Mouse (Mus musculus) right cerebral cortex, postnatal 10 days (tissue): Measurements from ENCODE around the gene Trim11.
A peak's percentile ranks its signal among the peaks of the same experiment; 100 is the strongest.
"Not testable (repeated sequence)": the region's sequence is repeated elsewhere in the genome, so short reads cannot be mapped to it uniquely, and the experiment has no call there.

Source experiments
- DNase-seq, 2 experiments: peaks; one replicate each; pipeline ENCODE4 v3.0.0; 2021; ENCODE audit warnings: low spot score in 2 of 2

Trim11 gene

DNA sequence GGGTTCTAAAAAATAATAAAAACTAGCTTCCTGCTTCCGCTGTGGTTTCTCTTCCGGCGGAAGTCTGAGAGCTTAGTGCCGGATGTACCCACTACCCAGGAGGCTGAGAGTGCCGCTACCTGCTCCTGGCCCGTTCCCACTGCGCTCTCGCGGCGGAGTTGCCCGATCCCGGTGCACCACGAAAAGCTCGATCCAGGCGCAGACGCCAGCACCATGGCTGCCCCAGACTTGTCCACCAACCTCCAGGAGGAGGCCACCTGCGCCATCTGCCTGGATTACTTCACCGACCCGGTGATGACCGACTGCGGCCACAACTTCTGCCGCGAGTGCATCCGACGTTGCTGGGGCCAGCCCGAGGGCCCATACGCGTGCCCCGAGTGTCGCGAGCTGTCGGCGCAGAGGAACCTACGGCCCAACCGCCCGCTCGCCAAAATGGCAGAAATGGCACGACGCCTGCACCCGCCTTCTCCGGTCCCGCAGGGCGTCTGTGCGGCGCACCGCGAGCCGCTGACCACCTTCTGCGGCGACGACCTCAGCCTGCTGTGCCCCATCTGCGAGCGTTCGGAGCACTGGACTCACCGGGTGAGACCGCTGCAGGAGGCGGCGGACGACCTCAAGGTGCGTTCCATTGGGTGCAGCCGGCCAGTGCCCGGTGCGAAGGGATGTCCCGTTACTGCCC, at the start of gene Trim11:
TSS of gene Trim11 (plus strand) at position 67 of the 679 bp plus-strand sequence.
- peak; percentile 74 to 77 for DNase-seq

- DNase-seq = no peak
Observed at GRCm38 (mm10) chr11:58929055-58929454, 48.8 kb upstream of the Trim11 start.

DNA sequence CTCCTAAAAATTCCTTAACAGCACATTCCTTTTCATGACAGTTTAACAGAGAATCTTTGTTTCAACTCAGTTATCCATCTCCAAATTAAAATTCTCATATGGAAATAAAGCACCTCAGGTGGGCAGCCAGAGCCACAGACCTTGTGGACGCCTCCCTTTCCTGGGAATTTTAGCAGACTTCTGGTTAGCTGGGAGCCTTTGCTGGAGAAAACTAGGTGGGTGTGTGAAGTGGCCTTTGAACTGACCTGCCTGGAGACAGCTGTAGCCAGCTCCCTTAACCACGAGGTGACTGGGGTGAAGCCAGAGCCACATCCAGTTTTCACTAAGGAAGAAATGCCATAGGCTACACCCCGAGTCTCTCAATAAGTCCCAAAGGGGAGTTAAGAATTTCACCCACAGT, 48.3 kb upstream of the Trim11 start:
- DNase-seq = no peak

DNA sequence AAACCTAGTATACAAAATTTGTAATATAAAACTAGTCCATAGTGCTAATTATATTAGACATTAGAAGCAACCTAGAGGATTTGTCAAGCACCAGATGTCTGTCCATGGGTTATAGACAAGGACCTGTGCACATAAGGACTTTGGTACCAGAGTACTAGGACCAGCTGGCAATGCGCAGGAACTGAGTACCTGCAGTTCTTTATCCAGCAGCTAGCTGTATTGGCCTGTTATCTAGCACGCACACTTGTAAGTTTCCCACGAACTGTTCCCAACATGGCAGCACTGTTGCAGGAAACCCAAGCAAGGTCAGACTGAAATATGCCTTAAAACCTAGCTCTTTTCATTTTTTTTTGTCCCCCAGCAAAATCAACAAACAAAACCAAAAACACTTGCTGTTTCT, 47.6 kb upstream of the Trim11 start:
- no peak for DNase-seq

DNA sequence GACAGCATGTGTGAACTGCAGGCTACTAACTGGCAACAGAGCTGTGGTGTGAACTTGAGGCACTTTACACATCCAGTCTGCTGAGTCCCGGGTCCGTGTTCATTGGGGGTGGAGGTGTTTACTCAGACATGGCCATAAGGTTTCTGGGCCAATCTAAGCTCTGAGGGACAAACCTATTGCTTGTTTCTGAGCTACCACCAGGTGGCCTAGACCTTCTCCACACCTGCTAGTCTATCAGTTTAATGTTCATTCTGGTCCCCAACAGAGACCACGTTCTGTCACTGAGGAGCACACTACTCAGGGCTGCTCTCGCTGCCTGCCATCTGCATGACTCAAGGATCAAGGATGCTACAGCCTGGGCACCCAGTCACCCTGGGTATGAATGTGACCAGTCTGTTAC, 46.3 kb upstream of the Trim11 start:
- no peak for DNase-seq

DNA sequence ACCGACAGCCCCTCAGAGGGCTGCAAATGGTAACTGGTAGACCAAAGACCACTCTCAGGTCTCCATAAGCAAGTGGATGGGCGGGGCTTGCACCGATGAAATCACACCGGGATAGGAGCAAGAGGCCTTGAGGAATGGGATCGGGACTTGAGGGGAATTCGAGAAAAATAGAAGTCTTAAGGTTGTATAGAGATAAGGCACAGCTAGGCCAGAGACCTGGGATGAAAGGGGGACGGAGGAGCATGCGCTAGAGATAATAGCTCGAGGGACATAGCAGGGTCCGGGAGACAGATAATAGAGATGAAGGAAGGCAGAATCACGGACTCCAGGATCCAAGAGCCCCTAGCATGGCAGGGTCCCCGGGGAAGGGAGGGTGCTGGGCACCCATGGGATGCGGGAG, 40.0 kb upstream of the Trim11 start:
- DNase-seq = no peak

GRCm38 (mm10) chr11:58938322-58939087, 39.4 kb upstream of the Trim11 start, which contains the start of gene Rnf187:
TSS of gene Rnf187 (minus strand) at chr11:58938916.
- peak; percentile 95 to 96 for DNase-seq

DNA sequence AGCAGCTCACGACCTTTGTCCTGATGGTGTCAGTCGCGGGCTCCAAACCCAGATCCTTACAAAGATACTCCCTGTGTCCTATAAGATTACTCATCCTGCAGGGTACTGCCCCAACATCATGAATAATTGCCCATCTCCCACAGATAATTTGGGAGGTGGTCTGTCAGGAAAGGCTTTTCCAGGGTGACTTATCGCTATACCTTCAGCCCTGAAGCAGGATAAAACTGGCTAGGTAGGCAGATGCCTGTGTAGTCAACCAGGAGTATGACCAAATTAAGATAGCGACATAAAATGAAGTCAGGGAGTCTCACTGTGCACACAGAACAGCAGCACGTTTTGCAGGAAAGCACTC, 38.8 kb upstream of the Trim11 start:
- DNase-seq = no peak

DNA sequence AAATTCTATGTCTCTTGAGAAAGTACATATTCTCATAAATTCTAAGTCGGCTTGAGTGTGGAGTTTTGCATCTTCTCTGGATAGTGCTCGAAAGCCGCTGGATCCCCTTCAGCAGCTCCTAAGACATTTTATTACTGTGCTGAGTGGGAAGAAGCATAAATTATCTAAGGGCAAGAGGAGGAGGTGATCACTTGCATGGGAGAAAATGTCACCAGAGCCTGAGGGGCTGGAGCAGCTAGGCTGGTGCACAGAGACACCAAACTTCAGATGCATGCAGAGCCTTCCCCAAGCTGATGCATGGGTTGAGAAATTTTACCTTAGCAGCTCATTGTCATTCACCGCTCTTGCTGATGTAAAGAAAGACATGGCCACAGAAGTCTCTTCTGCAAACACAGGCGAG, 33.8 kb upstream of the Trim11 start:
- no peak for DNase-seq

GRCm38 (mm10) chr11:58947306-58947705, 30.6 kb upstream of the Trim11 start:
- no peak for DNase-seq

DNA sequence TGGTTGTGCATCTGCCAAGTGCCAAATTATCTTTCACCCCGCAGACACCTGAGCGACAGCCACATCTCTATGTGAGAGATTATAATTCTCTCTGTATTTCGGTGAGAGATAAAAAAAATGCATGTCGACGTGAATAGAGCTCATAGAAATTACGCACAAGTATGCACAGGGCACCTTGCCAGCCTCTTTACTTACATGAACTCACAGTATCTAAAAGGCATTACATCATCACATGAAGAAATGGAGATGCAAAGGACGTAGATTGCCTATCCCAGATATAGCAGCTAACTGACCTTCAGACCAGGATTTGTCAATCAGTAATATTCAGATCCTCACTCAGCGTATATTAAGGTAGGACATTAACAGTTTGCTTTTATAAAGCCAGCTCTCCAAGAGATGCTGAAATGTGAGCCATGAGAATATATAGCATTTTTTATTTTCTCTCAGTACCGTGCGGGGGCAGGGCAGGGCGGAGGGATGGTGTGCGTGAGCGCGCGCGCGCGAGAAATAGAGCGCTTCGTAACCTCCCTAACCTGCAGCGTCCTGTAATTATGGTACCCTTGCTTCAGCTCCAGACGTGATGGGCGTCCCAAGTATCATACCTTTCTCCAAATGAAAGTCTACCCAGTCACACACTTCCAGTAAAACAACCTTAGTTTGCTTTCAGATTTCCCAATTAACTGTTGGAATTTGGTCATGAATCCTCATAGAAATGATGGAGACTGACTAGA, 29.9 kb upstream of the Trim11 start:
- DNase-seq = peak; percentile 82 to 84

- peak; percentile 85 to 91 for DNase-seq
Observed at GRCm38 (mm10) chr11:58948542-58949479, 29.1 kb upstream of the Trim11 start, which contains the start of gene Hist3h2ba. TSS of gene Hist3h2ba (plus strand) at chr11:58948920.

- peak; percentile 83 to 89 for DNase-seq
Observed at GRCm38 (mm10) chr11:58949480-58950431, 28.1 kb upstream of the Trim11 start.

DNA sequence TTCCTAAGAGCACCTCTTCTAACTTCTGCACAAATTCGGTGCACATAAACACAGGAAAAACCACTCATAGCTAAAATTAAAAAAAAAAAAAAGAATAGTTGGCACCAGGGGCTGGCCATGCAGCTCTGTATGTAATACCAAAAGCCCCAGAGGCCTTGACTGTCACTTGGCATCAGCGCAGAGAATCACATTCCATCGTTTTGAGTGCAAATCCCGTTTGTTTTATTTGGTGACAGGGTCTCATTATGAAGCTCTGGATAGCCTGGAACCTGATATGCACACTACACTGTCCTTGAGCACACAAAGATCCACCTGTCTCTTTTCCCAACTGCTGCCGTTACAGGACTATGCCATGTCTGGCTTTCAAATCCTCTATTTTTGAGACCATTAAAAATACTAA, 26.7 kb upstream of the Trim11 start:
- DNase-seq = no peak

- peak in 1 of 2 experiments; percentile 48 for DNase-seq
Observed at GRCm38 (mm10) chr11:58953351-58954169, 24.3 kb upstream of the Trim11 start.

GRCm38 (mm10) chr11:58954170-58954419, 23.8 kb upstream of the Trim11 start:
- not testable (repeated sequence) for DNase-seq

DNA sequence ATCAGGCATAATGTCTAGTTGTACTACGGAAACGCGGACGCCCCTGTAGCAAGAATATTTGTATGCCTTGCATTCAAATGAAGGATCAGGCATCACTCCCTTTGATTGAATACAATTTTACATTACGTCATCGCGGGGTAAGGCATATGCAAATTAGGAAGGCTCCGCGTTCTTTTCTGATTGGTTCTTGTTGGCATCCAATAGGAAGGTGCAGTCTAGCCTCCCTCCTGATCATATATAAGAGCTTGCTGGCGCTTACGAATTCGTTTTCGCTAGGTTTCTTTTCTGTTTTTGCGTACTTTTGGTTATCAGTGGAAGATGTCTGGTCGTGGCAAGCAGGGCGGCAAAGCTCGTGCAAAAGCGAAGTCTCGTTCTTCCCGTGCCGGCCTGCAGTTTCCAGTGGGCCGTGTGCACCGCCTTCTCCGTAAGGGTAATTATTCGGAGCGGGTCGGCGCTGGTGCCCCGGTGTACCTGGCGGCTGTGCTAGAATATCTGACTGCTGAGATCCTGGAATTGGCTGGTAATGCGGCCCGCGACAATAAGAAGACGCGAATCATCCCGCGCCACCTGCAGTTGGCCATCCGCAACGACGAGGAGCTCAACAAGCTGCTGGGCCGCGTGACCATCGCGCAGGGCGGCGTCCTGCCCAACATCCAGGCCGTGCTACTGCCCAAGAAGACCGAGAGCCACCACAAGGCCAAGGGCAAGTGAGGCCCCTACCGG, 23.3 kb upstream of the Trim11 start, which contains the start of the genes Hist3h2a and Trim17:
TSS of gene Hist3h2a (plus strand) at position 266 of the 723 bp plus-strand sequence.
TSS of gene Trim17 (plus strand) at position 266 of the 723 bp plus-strand sequence.
- peak; percentile 91 to 97 for DNase-seq

DNA sequence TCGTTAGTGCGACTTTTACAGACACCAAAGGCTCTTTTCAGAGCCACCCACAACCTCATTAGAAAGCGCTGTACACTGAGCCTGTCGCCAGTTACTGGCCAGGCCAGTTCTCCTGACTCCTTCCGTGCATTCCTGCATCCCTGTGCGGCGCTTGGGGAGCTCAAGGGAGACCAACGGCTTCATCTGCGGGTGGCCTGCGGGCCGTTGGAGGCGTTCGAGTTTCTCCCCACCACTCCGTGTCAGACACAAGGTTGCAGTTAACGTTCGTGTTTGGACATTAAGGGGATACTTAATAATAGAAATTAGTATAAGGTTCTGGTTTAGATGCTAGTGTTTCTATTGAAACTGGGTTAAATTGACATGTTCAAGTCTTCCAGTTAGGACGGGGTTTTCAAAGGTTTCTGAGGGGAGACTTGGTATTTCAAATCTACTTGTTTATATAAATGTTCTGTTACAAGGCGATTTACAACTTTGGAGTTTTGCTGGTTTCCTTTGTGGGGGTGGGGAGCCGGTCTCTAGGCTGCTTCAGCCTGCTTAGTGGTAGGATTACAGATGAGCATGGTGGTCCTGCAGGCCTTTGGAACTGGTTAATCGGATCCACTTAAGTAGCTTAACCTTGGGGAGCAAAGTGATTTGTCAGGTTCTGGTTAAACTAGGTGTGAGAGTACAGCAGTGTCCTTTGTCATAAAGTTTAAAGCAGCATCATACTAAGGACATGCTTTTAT, 22.6 kb upstream of the Trim11 start:
- DNase-seq = peak in 1 of 2 experiments; percentile 38
